Mouse (Mus musculus) heart, embryonic 16.5 days (tissue): ENCODE results near the gene Themis2. TPM values are rescaled to one million over a fixed set of nuclear protein-coding genes. Genes with fewer than 3 reads are reported as not detected.
"Not testable (repeated sequence)": the region's sequence is repeated elsewhere in the genome, so short reads cannot be mapped to it uniquely, and the experiment has no call there.

ENCODE experiments used
- ATAC-seq: fragments of 200-750 bp; cut with Nextera tagmentation; replicated peaks from 2 replicates; pipeline ENCODE4 v1.8.0; 2017; ENCODE audit warnings: moderate number of reproducible peaks; ENCODE audit not compliant: insufficient read depth, low FRiP score; ENCODE audit errors: extremely low read depth
- H3K27ac ChIP-seq: fragments of 300-500 bp; sonication (generic); 2 replicates; pipeline ENCODE4 v1.5.1; 2014; ENCODE audit warnings: mild to moderate bottlenecking, low read length, control low read depth, moderate library complexity
- H3K27me3 ChIP-seq: fragments of 300-500 bp; sonication (generic); 2 replicates; pipeline ENCODE4 v1.6.1; 2014; ENCODE audit warnings: low read length, mixed read lengths; ENCODE audit not compliant: control insufficient read depth, insufficient read depth
- H3K36me3 ChIP-seq: fragments of 300-500 bp; sonication (generic); 2 replicates; pipeline ENCODE4 v1.6.1; 2014; ENCODE audit not compliant: control insufficient read depth, insufficient read depth
- H3K4me1 ChIP-seq: fragments of 300-500 bp; sonication (generic); 2 replicates; pipeline ENCODE4 v1.6.1; 2014; ENCODE audit warnings: low read length, mixed read lengths; ENCODE audit not compliant: control insufficient read depth, insufficient read depth
- H3K4me2 ChIP-seq: fragments of 300-500 bp; sonication (generic); 2 replicates; pipeline ENCODE4 v1.6.1; 2014; ENCODE audit warnings: low read depth, mild to moderate bottlenecking, control low read depth, low read length
- H3K4me3 ChIP-seq: fragments of 300-500 bp; sonication (generic); 2 replicates; pipeline ENCODE4 v1.5.1; 2014; ENCODE audit warnings: mild to moderate bottlenecking, control low read depth, low read length
- H3K9ac ChIP-seq: fragments of 300-500 bp; sonication (generic); 2 replicates; pipeline ENCODE4 v1.6.1; 2014; ENCODE audit warnings: low read length, control low read depth
- H3K9me3 ChIP-seq: fragments of 300-500 bp; sonication (generic); replicated peaks from 2 replicates; pipeline ENCODE4 v1.6.1; 2016; ENCODE audit warnings: low read length; ENCODE audit not compliant: control insufficient read depth
- WGBS: fragments of 180-500 bp; shearing (Covaris S2); extraction: QIAGEN DNeasy Blood & Tissue Kit; methylation state at CpG from one replicate; pipeline ENCODE4 v1.1.7; 2014; 5-methylcytosine and 5-hydroxymethylcytosine counted together
- polyA plus RNA-seq: library from polyadenylated mRNA; unstranded; fragments of >200 nt; fragmentation: Nextera tagmentation; extraction: Ambion mirVana; gene quantifications from 2 replicates; pipeline ENCODE4 v1.2.1, GENCODE M21; 2015

The Themis2 gene
- polyA plus RNA-seq, 1 experiment from 2014 or later, result 1.9 TPM

DNA sequence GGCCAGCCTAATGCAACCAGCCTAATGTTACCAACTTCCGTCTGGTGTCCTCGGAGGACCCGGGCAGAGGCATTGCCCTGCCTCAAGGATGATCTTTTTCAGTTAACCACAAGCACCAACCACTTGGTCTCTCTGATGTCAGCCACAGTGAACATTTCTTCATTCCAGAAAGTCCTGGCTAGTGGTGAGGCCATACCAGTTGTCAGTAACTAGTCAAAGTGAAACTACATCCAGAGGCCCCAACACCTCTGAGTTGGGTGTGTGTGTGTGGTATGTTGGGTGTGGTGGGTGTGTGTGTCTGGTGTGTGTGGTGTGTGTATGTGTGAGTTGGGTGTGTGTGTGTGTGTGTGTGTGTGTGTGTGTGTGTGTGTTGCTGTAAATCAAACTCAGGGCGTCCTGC is 47.4 kb downstream of the Themis2 start:
- H3K9me3 ChIP-seq, result no peaks in the 10 kb centered on the region
- H3K36me3 ChIP-seq, result no peaks in the 10 kb centered on the region
- H3K4me2 ChIP-seq, result no peak overlapping the region
- no peak overlapping the region for H3K9ac ChIP-seq
- H3K4me3 ChIP-seq, result no peak overlapping the region
- H3K27ac ChIP-seq, result no peak overlapping the region
- ATAC-seq, result no peak
- 88% methylated on average over 4 of the region's 4 CpGs for WGBS
- H3K27me3 ChIP-seq, result no peaks in the 10 kb centered on the region
- peaks cover 10% of the 10 kb centered on the region for H3K4me1 ChIP-seq

GRCm38 (mm10) chr4:132747664-132748259 is 48.4 kb downstream of the Themis2 start:
- no peak overlapping the region for H3K9ac ChIP-seq
- H3K4me2 ChIP-seq, result peak overlapping the region; percentile 40

DNA sequence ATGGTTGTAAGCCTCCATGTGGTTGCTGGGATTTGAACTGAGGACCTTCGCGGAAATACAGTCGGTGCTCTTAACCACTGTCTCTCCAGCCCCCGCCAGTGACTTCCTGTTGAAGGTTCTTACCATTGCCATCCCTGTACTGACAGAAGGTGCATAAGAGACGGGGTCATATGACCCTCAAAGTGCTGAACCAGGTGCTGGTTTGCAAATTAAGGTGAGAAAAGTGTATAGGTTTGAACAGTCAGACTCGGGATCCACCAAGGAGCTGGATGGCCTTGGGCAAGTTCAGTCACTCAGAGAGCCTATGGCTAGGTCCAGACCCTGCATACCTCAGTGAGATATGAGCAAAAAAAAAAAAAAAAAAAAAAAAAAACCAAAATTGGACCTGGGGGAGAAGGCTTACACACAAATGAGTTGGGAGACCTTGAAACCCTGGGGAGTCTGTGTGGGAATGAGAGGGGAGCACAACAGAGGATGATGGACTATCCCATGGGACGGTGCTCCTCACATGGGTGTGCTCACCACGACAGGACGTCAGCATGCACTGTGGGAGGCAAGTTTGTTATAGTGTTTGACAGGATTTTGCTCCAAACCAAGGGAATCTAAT is 49.2 kb downstream of the Themis2 start:
- no peak overlapping the region for H3K4me3 ChIP-seq
- no peaks in the 10 kb centered on the region for H3K36me3 ChIP-seq
- WGBS, result 85% methylated on average over 9 of the region's 9 CpGs
- no peaks in the 10 kb centered on the region for H3K9me3 ChIP-seq
- no peak overlapping the region for H3K9ac ChIP-seq
- ATAC-seq, result no peak; the same call in 1 of the 2 replicates
- H3K4me2 ChIP-seq, result peak overlapping the region; percentile 40; the same call in 1 of the 2 replicates
- no peaks in the 10 kb centered on the region for H3K27me3 ChIP-seq
- H3K27ac ChIP-seq, result peak overlapping the region; percentile 76
- peaks cover 11% of the 10 kb centered on the region for H3K4me1 ChIP-seq

More at GRCm38 (mm10) chr4:132747664-132748259, 48.4 kb downstream of the Themis2 start:
- Histone ChIP-seq H3K9me3 (no peaks in the 10 kb centered on the region), H3K36me3 (no peaks in the 10 kb centered on the region), H3K27me3 (no peaks in the 10 kb centered on the region), H3K27ac (peak overlapping the region; percentile 76), H3K4me1 (peaks cover 11% of the 10 kb centered on the region), H3K4me3 (peak overlapping the region; percentile 15; the same call in 1 of the 2 replicates)
- peak; percentile 56 for ATAC-seq
- 53% methylated on average over 9 of the region's 9 CpGs for WGBS

DNA sequence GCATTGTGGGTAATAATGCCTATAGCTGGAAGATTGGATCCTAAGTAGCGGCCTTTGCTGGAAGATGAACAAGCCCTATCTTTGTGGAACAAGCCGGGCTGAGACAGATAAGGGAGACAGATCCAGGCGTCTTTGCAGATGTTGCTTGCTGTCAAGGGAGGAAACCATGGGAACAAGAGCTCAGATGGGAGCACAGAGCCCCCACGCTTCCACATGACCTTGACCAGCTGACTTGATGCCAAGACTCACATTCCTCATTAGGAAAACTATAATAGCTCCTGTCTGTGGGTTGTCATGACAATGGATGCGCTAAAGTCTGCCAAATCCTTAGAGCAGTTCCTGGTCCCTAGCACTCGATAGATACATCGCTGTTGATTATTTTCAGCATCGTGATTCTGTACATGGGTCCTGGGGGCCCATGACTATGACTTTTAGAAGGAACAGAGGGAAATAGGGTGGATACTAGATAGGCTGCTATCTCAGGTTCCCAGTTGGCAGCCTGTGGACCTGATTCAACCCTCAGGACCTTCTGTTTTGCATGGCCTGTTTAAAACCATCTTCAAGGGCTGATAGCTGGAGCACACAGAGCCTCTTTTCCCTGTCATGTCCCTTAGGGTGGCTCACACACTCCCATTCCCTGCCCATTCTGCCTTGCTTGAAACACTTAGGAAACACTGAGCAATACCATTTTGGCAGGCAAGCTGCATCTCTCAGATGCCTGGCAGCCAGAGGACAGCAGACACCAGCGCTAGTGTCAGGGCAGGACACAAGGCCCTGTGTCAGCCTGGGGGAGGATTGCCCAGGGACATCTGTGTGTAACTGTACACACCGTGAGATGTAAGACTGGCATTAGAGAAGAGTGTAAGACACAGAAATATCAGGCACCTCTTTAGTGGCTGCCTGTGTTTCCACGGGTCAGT is 51.9 kb downstream of the Themis2 start:
- Histone ChIP-seq H3K9me3 (no peaks in the 10 kb centered on the region), H3K27ac (no peak overlapping the region), H3K4me2 (no peak overlapping the region), H3K4me3 (no peak overlapping the region), H3K9ac (no peak overlapping the region), H3K4me1 (peaks cover 11% of the 10 kb centered on the region), H3K36me3 (no peaks in the 10 kb centered on the region), H3K27me3 (no peaks in the 10 kb centered on the region)
- peak; percentile 25; the same call in 1 of the 2 replicates for ATAC-seq
- WGBS, result 48% methylated on average over 11 of the region's 11 CpGs

- 79% methylated on average over 7 of the region's 7 CpGs for WGBS
- no peak overlapping the region for H3K4me3 ChIP-seq
- no peaks in the 10 kb centered on the region for H3K36me3 ChIP-seq
- no peaks in the 10 kb centered on the region for H3K27me3 ChIP-seq
- no peak overlapping the region for H3K27ac ChIP-seq
- peaks cover 11% of the 10 kb centered on the region for H3K4me1 ChIP-seq
- H3K9me3 ChIP-seq, result no peaks in the 10 kb centered on the region
- H3K4me2 ChIP-seq, result no peak overlapping the region
- no peak for ATAC-seq
- no peak overlapping the region for H3K9ac ChIP-seq
Observed at GRCm38 (mm10) chr4:132741491-132741890, 54.7 kb downstream of the Themis2 start.

DNA sequence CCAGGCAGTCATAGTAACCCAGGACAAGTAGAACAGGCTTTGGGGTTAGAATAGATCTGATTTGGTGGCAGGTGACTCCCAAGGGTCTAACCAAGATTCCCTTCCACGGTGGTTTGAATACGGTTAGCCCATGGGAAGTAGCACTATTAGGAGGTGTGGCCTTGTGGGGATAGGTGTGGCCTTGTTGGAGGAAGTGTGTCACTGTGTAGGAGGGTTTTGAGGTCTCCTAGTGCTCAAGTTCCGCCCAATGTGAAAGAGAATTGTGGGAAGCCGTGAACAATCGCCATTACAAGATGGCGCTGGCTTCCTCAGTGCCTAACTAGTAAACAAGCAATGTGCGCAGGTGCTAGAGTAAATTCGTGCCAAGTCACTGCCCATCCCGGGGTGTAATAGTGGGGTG is 59.0 kb downstream of the Themis2 start:
- H3K9me3 ChIP-seq, H3K27me3 ChIP-seq, H3K4me1 ChIP-seq, ATAC-seq, H3K9ac ChIP-seq, H3K4me3 ChIP-seq, H3K27ac ChIP-seq, H3K4me2 ChIP-seq, H3K36me3 ChIP-seq: not testable (repeated sequence)
- WGBS, result 85% methylated on average over 9 of the region's 9 CpGs

DNA sequence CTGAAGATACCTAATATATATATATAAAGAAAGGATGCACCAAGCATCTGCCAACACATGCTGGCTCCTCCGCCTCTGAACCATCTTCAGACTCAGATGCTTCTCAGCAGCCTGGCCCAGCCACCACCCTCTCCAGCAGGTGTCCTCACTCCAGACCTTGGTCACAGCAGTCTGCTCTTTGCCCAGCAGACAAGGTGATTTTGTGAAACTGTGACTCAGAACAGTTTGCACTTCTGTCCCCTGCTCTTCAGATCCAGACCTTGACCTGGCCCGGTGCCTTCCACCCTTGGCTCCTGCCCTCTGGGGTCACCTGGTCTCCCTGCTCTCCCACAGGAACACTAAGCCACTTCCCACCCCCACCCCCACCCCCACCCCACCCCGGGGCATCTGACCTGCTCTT is 60.3 kb downstream of the Themis2 start:
- no peak overlapping the region for H3K9ac ChIP-seq
- peaks cover 6% of the 10 kb centered on the region; the same call in 1 of the 2 replicates for H3K4me1 ChIP-seq
- no peak for ATAC-seq
- no peak overlapping the region for H3K4me2 ChIP-seq
- no peaks in the 10 kb centered on the region for H3K27me3 ChIP-seq
- no peaks in the 10 kb centered on the region for H3K9me3 ChIP-seq
- no peak overlapping the region for H3K27ac ChIP-seq
- no peak overlapping the region for H3K4me3 ChIP-seq
- 44% methylated on average over 3 of the region's 3 CpGs for WGBS
- no peaks in the 10 kb centered on the region for H3K36me3 ChIP-seq

GRCm38 (mm10) chr4:132735389-132735788 is 60.8 kb downstream of the Themis2 start:
- H3K4me3 ChIP-seq, result no peak overlapping the region
- peaks cover 6% of the 10 kb centered on the region; the same call in 1 of the 2 replicates for H3K4me1 ChIP-seq
- no peaks in the 10 kb centered on the region for H3K27me3 ChIP-seq
- no peak overlapping the region for H3K9ac ChIP-seq
- no peaks in the 10 kb centered on the region for H3K36me3 ChIP-seq
- H3K4me2 ChIP-seq, result no peak overlapping the region
- ATAC-seq, result no peak
- no peaks in the 10 kb centered on the region for H3K9me3 ChIP-seq
- 72% methylated on average over 2 of the region's 2 CpGs for WGBS
- H3K27ac ChIP-seq, result no peak overlapping the region

- Histone ChIP-seq H3K9ac (no peak overlapping the region), H3K4me2 (no peak overlapping the region), H3K36me3 (no peaks in the 10 kb centered on the region), H3K4me1 (peaks cover 6% of the 10 kb centered on the region; the same call in 1 of the 2 replicates), H3K4me3 (no peak overlapping the region), H3K27ac (no peak overlapping the region), H3K9me3 (no peaks in the 10 kb centered on the region), H3K27me3 (no peaks in the 10 kb centered on the region)
- ATAC-seq, result no peak
- WGBS, result 85% methylated on average over 2 of the region's 2 CpGs
Observed at GRCm38 (mm10) chr4:132734766-132735165, 61.4 kb downstream of the Themis2 start.
